Mouse (Mus musculus) adrenal gland (tissue): ENCODE data around the gene Mical2.

Source experiments
- intact Hi-C: fragments of 180-260 bp; cut with DNase I; formaldehyde crosslinking; loops from one replicate; pipeline ENCODE4 v1.15.1; 2025

The Mical2 gene

DNA sequence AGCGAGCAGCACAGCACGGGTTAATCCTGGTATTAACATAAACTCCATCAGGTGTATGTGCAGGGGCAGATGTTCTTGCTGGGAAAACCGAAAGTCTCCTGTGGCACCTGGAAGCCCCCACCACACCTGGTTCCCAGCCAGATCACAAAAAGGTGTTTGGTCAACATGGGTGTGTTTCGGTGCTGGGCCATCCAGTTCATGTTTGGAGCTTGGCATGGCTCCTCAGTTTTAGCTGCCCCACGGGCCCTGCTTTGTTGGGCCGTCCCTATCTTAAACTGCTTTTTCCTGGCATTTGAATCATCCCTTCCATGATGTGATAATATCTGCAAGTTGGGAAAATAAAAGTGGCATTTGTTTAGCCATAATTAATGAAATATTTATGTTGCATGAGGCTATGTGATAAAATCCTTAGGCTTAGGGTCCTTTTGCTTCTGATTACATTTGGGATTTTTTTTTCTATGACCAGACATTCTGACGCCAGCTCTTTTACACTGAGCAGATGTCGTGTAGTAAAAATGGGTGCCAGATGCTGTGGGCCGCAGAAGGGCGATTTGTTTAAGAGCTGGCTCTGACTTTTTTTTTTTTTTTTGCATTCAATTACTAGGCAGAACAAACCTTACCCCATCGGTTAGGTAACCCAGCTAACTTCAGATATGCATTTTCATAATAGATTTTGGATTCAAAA is 164.7 kb downstream of the Mical2 start:
- intact Hi-C loops: no loop called here

DNA sequence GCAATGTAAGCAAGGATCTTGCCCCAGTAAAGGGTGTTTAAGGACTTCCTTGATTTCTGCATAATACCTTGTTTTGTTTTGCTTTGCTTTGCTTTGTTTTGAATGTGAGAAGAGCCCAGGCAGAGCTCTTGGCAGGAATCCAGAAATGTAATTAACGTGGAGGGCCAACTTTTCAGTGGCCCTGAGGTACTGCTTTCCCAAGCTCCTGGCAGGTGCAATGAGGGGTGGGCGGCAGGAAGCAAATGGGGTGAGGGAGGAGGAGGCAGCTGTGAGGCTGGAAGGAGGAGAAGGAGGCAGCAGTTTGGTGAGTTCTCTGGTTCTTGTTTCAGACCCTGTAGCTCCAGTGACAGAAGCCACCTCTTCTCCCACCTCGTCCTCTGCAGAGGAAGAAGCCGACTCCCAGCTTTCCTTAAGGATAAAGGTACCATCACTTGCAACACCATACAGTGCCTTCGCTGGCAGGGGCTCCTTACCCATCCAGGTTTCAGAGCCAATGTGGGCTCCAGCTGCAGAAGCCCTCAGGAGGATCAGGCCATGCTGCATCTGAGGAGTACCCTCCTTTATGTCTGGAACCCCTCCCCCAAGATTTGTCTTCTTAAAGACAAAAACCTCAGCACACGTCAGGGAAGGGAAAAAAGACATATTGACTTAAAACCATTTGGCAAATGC is 165.4 kb downstream of the Mical2 start:
- intact Hi-C loops: no loop called here

DNA sequence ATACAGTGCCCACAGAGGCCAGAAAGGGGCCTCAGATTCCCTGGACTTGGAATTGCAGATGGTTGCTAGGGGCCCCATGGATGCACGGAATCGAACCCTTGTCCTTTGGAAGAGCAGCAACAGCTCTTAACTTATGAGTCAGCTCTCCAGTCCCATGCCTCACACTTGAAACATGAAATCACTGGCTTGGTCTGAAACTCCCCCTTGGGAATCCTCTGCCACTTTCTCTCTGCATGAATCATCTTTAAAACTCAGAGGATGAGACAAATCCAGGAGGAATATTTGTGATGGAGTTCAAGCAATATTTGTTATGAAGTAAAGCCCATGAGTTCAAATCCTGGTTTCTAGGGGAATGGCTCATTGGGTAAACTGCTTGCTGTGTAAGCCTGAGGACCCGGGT is 172.1 kb downstream of the Mical2 start:
- intact Hi-C loops: no loop called here

DNA sequence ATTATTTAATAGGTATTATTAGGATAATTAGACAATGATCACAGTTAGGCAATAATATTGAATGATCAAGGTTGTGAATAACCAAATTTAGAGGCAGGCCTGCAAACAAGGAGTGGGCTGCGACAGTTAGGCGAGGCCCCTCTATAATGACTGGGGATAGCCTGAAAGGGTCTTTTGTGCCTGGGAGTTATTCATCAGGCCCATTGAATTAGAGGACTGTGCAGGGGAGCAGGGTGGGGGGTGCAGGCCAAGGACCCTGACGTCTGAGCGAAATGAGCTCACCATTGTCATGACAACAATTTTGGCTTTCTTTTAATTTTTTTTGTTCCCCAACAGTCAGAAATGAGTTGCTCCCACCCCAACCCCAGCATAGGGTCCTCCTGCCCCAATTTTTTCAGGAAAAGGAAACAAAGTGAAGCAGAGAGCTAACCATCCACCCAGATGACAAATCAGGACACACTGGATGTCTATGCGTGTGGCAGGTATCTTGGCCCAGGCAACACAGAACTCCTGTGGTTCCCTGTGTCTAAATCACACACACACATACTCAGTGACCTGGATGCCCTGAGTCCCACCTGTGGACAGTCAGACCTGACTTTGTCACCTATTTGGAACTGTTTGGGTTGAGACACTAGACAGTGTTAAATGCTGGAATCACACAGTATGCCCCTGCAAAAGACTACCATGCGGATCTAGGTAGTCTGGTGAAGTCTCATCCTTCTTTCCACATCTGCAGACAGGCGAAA is 173.9 kb downstream of the Mical2 start:
- intact Hi-C loops: loop anchor here (5.0 to 10.0 kb wide), 2 partner anchors 68 to 275 kb away; partner anchors contain the start of gene Tead1

DNA sequence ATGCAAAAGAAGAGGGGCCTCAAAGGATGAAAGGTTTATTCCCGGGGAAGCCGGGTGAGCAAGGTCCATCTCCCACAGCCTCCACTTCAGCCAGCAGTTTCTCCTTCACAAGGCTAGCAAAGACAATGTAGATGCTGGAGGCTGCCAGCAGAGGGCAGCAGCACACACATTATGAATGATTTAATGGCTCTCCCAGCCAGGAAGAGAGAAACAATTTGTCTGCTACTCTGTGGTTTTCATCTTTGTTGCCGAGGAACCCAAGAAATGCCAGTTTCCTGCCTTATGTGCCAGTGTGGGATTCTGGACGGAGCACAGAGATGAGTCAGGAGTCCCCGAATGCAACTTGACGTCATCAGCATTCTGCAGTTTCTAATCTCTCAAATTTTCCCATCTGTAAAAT is 174.5 kb downstream of the Mical2 start:
- intact Hi-C loops: loop anchor here (5.0 to 10.0 kb wide), 2 partner anchors 67 to 275 kb away; partner anchors contain the start of gene Tead1

GRCm38 (mm10) chr7:112405061-112405460 is 179.4 kb downstream of the Mical2 start:
- intact Hi-C loops: loop anchor here (10.0 kb wide), 1 partner anchor 270 kb away; the partner anchor contains the start of gene Tead1

- intact Hi-C loops: loop anchor here (10.0 kb wide), 1 partner anchor 269 kb away; the partner anchor contains the start of gene Tead1
These were observed 179.9 kb downstream of the Mical2 start for GRCm38 (mm10) chr7:112405578-112405977.

DNA sequence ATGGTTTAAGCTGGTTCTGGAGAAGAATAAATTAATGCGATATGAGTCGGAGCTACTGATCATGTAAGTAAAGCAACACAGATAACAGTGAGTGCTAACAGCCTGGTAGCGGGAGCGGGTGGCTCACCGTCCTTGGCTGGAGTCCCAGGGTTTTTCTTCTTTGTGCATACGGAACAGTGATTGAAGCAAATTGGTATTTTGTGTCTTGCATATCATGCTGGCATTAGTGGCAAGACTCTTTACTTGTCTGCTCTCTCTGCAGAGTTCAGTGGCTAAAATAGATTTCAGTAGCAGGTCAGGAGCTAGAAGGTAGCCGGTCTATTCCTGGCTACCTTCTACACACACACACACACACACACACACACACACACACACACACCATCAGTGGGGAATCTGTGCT is 181.9 kb downstream of the Mical2 start:
- intact Hi-C loops: loop anchor here (10.0 kb wide), 1 partner anchor 267 kb away; the partner anchor contains the start of gene Tead1

GRCm38 (mm10) chr7:112409991-112410390 is 184.3 kb downstream of the Mical2 start:
- intact Hi-C loops: loop anchor here (10.0 kb wide), 1 partner anchor 265 kb away; the partner anchor contains the start of gene Tead1

DNA sequence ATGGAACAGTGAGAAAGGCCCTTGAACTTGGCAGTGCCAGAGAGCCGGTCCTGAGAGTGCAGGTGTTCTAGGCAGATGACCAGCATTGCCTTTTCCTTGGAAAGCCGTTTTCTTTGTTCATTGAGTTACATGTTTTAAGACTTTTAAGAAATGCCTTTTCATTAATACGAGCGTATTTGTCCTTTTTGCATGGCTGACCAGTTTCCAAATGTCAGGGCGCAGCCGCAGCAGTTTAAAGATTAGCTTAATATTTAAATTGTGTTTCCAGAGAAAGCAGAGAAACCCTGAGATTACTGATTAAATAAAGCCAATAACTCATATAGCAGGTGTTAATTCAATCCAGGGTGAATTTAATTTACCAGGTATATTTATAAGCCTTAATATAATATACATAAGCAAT is 187.6 kb downstream of the Mical2 start:
- intact Hi-C loops: no loop called here

DNA sequence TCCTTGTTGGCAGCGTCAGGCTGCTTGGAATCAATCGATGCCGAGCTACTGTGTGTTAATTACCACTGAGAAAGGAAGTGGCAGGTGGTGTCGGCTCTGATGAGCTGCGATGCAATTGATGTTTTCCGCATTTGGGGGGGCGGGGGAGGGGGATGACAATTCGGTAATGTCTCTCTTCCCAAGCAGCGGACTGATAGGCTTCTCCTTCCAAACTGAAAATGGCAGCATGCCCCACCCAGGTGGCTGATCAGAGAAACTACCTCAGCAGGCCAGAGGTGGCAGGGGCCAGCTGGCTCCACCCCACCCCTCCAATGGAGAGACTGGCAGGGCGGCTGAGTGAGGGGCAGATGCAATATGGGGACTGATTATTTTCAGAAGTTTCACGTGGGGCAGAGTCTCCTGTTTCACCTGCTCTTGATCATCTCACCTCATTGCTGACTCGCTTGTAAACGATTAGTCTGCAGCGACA is 190.4 kb downstream of the Mical2 start:
- intact Hi-C loops: no loop called here

- intact Hi-C loops: no loop called here
These were observed 191.3 kb downstream of the Mical2 start for GRCm38 (mm10) chr7:112416730-112417513.

DNA sequence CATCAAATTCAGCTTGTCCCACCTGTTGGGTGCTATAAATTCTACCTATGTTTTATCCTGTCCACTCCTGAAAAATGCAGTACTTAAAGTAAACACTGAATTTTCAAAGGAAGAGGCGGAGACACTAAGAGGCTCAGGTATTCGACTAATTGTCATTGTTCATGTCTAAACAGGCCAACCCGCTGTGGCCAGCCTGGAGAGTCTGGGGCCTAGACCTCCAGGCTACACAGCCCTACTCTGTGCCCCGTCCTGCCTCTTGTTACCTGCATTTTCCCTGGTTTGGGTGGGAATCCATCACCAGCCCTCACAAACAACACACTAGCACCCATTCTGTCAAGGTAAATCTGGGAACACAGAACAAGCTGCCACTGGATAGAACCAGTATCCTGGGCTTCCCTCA is 191.9 kb downstream of the Mical2 start:
- intact Hi-C loops: no loop called here

GRCm38 (mm10) chr7:112423438-112423837 is 197.8 kb downstream of the Mical2 start:
- intact Hi-C loops: no loop called here

DNA sequence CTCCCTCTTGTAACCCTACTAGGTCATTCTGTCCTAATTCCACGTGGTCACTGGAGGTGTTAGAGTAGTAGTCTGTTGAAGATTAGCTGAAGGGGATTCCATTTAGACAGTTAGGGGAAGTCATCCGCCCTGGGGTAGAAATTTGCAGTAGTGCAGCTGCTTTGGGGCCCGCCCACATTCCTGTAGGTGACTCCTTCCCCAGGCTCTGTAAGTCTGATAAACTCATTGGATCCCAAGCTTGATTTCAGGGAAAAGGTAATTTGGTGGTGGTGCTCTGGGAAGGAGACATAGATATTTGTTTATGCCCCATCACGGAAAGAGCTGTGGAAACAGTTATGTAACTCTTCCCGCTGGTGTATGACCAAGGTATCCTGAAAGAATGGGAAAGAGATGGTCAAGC is 201.2 kb downstream of the Mical2 start:
- intact Hi-C loops: no loop called here

- intact Hi-C loops: no loop called here
These were observed 201.9 kb downstream of the Mical2 start, which contains the start of gene Parva for GRCm38 (mm10) chr7:112427357-112428157. TSS of gene Parva (plus strand) at chr7:112427505.

GRCm38 (mm10) chr7:112428158-112428535 is 202.5 kb downstream of the Mical2 start:
- intact Hi-C loops: no loop called here

DNA sequence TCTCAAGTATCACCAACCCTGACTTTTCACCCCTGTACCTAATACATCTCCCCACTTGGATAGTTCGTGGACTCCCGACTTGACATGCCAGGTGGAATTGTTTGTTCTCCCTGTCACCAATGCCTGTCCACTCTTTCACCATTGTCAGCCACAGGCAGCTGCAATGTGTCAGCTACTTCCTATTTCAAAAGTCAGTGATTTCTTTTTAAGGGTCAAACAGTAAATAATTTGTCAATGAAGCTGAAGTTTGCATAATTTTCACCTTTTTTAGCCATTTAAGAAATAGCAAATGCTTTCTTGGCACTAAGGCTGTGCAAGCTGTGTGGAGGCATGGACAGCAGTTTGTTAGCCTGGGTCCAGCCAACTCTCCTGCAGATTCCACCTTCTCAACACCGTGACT is 214.2 kb downstream of the Mical2 start:
- intact Hi-C loops: no loop called here

DNA sequence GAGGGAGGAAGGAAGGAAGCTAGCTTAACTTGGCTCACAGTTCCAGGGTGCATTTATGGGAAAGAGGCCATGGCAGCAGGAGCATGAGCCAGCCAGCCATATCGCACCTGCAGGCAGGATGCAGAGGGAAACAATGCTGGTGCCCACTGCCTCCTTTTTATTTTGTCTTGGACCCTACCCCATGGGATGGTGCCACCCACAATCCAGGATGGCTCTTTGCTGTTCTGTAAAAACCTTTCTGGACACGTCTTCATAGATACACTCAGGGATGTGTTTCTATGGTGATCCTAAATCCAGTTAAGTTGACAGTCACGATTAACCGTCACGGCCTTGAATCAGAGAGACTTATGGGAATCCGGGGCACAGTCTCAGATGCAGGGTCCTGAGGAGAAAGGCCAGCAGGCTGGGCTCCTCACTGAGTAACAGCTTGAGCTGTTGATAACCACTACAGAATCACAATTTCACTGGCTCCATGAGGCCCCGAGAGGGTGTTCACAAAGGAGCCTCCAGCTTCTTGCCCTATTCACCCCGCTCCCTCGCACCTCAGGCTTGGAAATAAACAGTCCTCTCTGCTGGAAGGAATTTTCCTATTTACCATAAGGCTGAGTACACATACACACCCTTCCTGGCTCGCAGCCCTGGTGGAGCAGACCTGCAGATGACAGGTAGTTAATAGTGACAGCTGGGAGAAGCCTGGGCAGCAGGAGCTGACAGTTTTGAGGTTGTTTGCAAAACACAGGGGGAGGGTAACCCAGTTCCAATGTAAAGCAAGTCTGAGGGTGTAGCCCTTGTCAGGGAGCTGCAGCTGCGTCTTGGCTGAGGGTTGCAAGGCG is 218.7 kb downstream of the Mical2 start:
- intact Hi-C loops: no loop called here
